Mouse (Mus musculus): ENCODE results near the gene Satb2.

DNA sequence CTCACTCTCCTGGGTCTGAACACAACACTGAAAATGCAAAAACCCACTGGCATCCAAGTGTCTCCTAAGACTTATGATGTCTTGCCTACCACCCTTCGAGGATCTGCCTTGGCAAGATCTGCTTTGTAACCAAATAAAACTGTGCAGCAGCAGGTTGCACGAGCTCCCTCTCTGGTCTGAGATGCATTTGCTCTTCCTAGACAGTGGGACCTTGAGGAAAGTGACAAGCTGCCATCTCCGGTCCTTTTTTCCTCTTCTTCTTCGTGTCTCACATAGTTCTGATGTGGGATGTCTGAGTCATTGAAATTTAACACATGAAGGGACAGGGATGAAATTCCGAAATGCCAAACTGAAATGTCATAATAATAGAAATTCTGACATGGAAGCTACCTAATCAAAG is 85.7 kb downstream of the Satb2 start:
- TF ChIP-seq CTCF (IDR thresholded peaks at IDR 0.05; ENCODE audit: low read depth) = no peak
- no peak for TF ChIP-seq EP300 (IDR thresholded peaks at IDR 0.05; ENCODE audit: low read depth)

Data from heart, postnatal 0 days (tissue).